Mouse (Mus musculus) small intestine, adult 2 months (tissue): ENCODE measurements at regions not wholly inside any gene's neighbourhood (a gene's known extent, or its start where the extent isn't known, plus 50 kb on each side); places are given as distances from the start of the nearest gene placed in this dataset.

ENCODE experiments used
- CTCF ChIP-seq: fragments of 200-500 bp; IDR thresholded peaks from 2 replicates; pipeline ENCODE4 v1.5.1; 2012; ENCODE audit warnings: low read depth, mild to moderate bottlenecking, control low read depth, inconsistent platforms, low read length, moderate library complexity, mixed read lengths; ENCODE audit not compliant: insufficient replicate concordance, insufficient read length; ENCODE audit errors: extremely low read depth
- POLR2A ChIP-seq: fragments of 200-500 bp; IDR thresholded peaks from 2 replicates; pipeline ENCODE4 v1.6.1; 2012; ENCODE audit warnings: low read depth, mild to moderate bottlenecking, control low read depth, inconsistent platforms, low read length, moderate library complexity

DNA sequence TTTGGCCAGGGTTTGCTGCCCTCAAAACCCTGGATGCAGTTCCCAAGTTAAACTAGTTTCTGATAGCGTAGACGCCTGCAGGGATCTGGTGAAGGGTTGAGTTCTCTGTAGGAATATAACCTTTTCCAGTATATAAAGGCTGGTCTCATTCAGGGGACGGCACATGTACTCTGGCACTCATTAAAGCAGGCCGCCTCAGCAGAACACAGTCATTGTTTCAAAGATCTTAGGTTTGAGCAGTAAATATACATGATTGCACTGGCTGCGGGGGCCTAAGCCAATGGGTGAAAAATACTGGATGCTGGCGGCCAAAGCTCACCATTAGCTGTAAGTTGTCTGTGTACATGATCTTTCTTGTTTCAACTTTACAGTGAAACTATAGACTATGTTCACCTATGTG, 137.9 kb upstream of the Klf14 start:
- TF ChIP-seq POLR2A (no peak), CTCF (no peak)
